Mouse (Mus musculus): ENCODE data around the gene H2al1k. TPM values are rescaled to one million over a fixed set of nuclear protein-coding genes. Genes with fewer than 3 reads are reported as not detected.
"Not testable (repeated sequence)": the region's sequence is repeated elsewhere in the genome, so short reads cannot be mapped to it uniquely, and the experiment has no call there.

H2al1k gene
- not detected in 2 replicates for polyA plus RNA-seq (2014; fragmentation: Nextera tagmentation; extraction: Ambion mirVana)

DNA sequence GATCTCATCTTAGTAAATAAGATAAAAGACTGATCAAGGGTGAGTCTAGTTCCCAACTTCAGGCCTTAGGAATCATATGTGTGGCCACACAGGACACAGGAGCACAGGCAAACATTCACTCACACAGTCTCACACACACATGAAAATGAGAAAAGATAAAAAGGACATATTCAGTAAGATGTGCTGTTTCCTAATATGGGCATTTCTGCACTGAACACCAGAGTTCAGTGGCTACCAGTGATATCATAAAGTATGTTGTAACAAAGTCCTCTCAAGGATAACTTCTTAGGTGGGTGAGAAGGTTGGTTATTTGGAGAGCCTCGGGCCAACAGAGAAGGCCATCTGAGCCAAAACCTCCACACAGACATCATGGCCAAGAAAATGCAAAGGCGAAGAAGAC, at the start of gene H2al1k:
Gene H2al1k (plus strand): TSS at position 301 of the 400 bp plus-strand sequence.
- not testable (repeated sequence) for H3K4me2 ChIP-seq (ENCODE audit: low read depth); H3K4me1 ChIP-seq (ENCODE audit: control insufficient read depth, insufficient read depth, low read length); H3K9me3 ChIP-seq (ENCODE audit: control insufficient read depth, low read length); H3K27me3 ChIP-seq (ENCODE audit: control insufficient read depth, insufficient read depth, low read length); H3K4me3 ChIP-seq (ENCODE audit: low read depth, low read length); H3K36me3 ChIP-seq (ENCODE audit: control insufficient read depth, insufficient read depth, low read length); DNase-seq (ENCODE audit: low spot score); H3K27ac ChIP-seq (ENCODE audit: low read depth, low read length); H3K9ac ChIP-seq (ENCODE audit: low read length); ATAC-seq (ENCODE audit: insufficient read depth, low FRiP score, low TSS enrichment)
- WGBS, result no CpG with 5 or more reads among the region's 2 CpGs

DNA sequence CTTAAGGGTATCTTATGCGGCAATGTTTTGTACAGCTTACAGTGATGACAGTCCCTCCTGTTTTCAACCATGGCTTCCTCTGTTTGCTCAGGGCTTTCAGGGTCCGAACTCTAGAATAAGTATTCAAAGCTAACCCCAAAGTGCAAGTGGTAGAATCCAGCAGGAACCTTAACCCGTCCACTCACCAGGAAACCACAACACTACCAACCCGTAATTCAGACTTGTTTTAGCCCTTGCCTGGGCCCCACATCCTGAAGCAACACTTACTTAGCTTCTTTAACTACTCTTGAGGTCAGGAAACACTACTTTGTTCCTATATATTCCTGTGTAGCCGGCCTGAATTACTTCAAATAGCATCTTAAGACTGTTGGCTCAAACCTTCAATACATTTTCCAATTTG, 47.6 kb upstream of the H2al1k start:
- WGBS, result 88% methylated on average over 5 of the region's 5 CpGs

DNA sequence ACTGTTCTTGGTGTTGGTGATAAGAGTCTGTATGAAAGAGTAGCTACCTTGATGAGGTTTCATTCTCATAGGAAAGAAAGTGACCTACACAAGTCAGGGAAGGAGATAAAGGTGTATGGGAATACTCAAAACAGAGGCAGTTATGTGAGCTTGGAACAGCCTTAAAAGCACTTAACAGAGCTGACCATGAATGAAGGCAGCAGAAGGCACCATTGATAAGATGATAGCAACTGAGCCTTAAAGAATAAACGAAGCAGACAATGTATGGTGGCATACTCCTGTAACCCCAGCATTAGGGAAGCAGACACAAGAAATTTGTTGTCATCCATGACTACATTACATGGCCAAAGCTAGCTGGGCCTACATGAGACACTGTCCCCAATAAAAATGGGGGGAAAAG, 47.0 kb upstream of the H2al1k start:
- no peak for ATAC-seq (ENCODE audit: insufficient read depth, low FRiP score, low TSS enrichment)
- Histone ChIP-seq H3K9ac (ENCODE audit: low read length) (no peak overlapping the region), H3K36me3 (ENCODE audit: control insufficient read depth, insufficient read depth, low read length) (no peaks in the 10 kb centered on the region), H3K9me3 (ENCODE audit: control insufficient read depth, low read length) (no peaks in the 10 kb centered on the region), H3K4me3 (ENCODE audit: low read depth, low read length) (no peak overlapping the region), H3K27ac (ENCODE audit: low read depth, low read length) (no peak overlapping the region), H3K4me1 (ENCODE audit: control insufficient read depth, insufficient read depth, low read length) (no peaks in the 10 kb centered on the region), H3K4me2 (ENCODE audit: low read depth) (no peak overlapping the region), H3K27me3 (ENCODE audit: control insufficient read depth, insufficient read depth, low read length) (no peaks in the 10 kb centered on the region)
- WGBS, result 71% methylated on average over 1 of the region's 1 CpGs
- no peak for DNase-seq (ENCODE audit: low spot score)

More for the DNA sequence above, 47.6 kb upstream of the H2al1k start:
- Histone ChIP-seq H3K27ac (ENCODE audit: low read depth, low read length) (no peak overlapping the region), H3K9me3 (ENCODE audit: control insufficient read depth, low read length) (no peaks in the 10 kb centered on the region), H3K4me2 (ENCODE audit: low read depth) (no peak overlapping the region), H3K4me1 (ENCODE audit: control insufficient read depth, insufficient read depth, low read length) (no peaks in the 10 kb centered on the region), H3K27me3 (ENCODE audit: control insufficient read depth, insufficient read depth, low read length) (no peaks in the 10 kb centered on the region), H3K9ac (ENCODE audit: low read length) (no peak overlapping the region), H3K4me3 (ENCODE audit: low read depth, low read length) (no peak overlapping the region), H3K36me3 (ENCODE audit: control insufficient read depth, insufficient read depth, low read length) (no peaks in the 10 kb centered on the region)
- ATAC-seq (ENCODE audit: insufficient read depth, low FRiP score, low TSS enrichment) (no peak), DNase-seq (ENCODE audit: low spot score) (no peak)

DNA sequence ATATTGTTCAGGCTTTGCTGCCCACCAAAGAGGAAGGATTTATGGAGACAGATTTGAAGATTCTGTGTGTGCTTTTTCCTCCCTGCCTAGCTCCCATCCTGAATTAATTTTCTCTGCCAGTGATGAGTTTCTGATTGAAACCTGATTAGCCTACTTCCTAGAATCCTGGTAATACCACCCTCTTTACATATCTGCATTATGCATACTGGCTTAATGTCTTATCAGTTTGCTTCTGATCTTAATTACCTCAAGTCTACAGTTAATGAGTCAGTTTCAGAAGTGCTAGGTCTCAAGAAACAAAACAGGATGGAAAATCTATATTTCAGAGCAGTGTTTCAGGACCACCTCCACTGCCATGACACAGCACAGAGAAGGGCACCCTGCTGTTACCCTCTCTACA, 34.0 kb upstream of the H2al1k start:
- not testable (repeated sequence) for H3K36me3 ChIP-seq (ENCODE audit: control insufficient read depth, insufficient read depth, low read length); H3K27me3 ChIP-seq (ENCODE audit: control insufficient read depth, insufficient read depth, low read length); ATAC-seq (ENCODE audit: insufficient read depth, low FRiP score, low TSS enrichment); H3K9ac ChIP-seq (ENCODE audit: low read length); H3K9me3 ChIP-seq (ENCODE audit: control insufficient read depth, low read length); H3K27ac ChIP-seq (ENCODE audit: low read depth, low read length); H3K4me2 ChIP-seq (ENCODE audit: low read depth); H3K4me3 ChIP-seq (ENCODE audit: low read depth, low read length); DNase-seq (ENCODE audit: low spot score); H3K4me1 ChIP-seq (ENCODE audit: control insufficient read depth, insufficient read depth, low read length)

DNA sequence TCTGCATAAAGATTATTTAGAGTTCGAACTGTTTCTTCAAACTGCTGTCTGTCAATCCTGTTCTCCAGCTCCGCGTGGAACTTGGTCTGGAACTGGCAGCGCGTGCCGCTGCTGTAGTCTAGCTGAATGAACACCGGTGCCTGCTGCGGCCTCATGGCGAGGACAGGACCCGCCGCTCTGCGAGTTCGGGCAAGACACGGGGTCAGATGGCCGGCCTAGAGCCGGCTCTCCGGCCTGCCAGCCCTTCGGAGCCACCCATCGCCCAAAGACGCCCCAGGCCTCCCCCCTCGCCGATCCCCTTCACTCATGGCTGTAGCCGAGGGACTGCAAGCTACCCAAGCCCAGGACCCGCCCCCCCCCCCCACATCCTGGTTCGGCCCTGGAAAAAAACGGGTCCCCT, 22.5 kb upstream of the H2al1k start:
- H3K4me3 ChIP-seq (ENCODE audit: low read depth, low read length); H3K4me1 ChIP-seq (ENCODE audit: control insufficient read depth, insufficient read depth, low read length); H3K36me3 ChIP-seq (ENCODE audit: control insufficient read depth, insufficient read depth, low read length); H3K27me3 ChIP-seq (ENCODE audit: control insufficient read depth, insufficient read depth, low read length); ATAC-seq (ENCODE audit: insufficient read depth, low FRiP score, low TSS enrichment); H3K27ac ChIP-seq (ENCODE audit: low read depth, low read length); H3K9ac ChIP-seq (ENCODE audit: low read length); H3K9me3 ChIP-seq (ENCODE audit: control insufficient read depth, low read length); H3K4me2 ChIP-seq (ENCODE audit: low read depth); DNase-seq (ENCODE audit: low spot score): not testable (repeated sequence)
- 84% methylated on average over 24 of the region's 26 CpGs for WGBS

DNA sequence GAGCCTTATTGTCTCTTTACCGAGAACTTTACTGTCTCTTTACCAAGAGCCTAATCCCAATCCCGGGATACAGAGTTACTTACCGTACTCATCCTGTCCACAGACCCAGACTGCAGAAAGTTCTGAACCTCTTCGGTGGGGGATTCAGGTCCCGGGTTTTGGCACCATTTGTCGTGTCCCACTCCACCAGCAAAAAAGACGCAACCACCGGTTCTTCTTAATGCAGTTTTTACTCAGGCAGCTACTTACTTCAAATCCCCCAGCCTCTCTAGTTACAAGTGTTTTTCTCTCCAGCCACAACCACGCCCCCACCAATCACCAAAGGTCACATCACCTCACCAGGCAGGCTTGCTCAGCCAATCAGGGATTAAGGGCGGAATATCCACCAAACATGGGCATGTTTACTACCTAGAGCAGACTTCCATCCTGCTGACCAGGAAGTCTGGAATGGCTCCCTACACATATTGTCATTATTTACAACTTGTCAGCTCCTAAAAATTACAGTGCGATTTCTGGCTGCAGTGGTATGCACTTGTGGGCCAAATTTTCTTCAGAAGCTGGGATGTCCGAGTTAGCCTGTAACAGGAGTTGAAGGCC, 18.0 kb upstream of the H2al1k start:
- ATAC-seq (ENCODE audit: insufficient read depth, low FRiP score, low TSS enrichment); H3K27me3 ChIP-seq (ENCODE audit: control insufficient read depth, insufficient read depth, low read length); H3K9ac ChIP-seq (ENCODE audit: low read length); H3K4me2 ChIP-seq (ENCODE audit: low read depth); H3K4me3 ChIP-seq (ENCODE audit: low read depth, low read length); H3K9me3 ChIP-seq (ENCODE audit: control insufficient read depth, low read length); DNase-seq (ENCODE audit: low spot score); H3K27ac ChIP-seq (ENCODE audit: low read depth, low read length); H3K4me1 ChIP-seq (ENCODE audit: control insufficient read depth, insufficient read depth, low read length); H3K36me3 ChIP-seq (ENCODE audit: control insufficient read depth, insufficient read depth, low read length): not testable (repeated sequence)
- WGBS, result 90% methylated on average over 12 of the region's 12 CpGs

DNA sequence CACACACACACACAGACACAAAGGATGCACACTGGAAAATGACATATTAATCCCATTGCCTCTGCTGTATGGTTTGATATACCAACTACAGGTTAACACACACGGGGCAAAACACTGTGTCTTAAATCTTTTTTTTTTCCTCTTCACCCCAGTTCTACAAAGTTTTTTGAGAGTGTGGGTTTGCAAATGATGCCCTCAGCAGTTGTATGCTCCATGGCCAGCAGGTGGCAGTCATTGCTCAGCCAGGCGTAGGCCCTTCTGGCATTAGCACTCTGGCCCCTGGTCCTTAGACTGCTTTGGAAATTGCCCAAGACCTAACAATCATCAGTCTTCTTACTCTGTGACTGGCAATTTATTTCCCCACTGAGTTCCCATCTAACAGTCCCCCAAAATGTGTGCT, 17.4 kb upstream of the H2al1k start:
- H3K9ac ChIP-seq (ENCODE audit: low read length); H3K4me1 ChIP-seq (ENCODE audit: control insufficient read depth, insufficient read depth, low read length); H3K4me3 ChIP-seq (ENCODE audit: low read depth, low read length); H3K27ac ChIP-seq (ENCODE audit: low read depth, low read length); DNase-seq (ENCODE audit: low spot score); H3K27me3 ChIP-seq (ENCODE audit: control insufficient read depth, insufficient read depth, low read length); H3K36me3 ChIP-seq (ENCODE audit: control insufficient read depth, insufficient read depth, low read length); H3K4me2 ChIP-seq (ENCODE audit: low read depth); ATAC-seq (ENCODE audit: insufficient read depth, low FRiP score, low TSS enrichment); H3K9me3 ChIP-seq (ENCODE audit: control insufficient read depth, low read length): not testable (repeated sequence)
- 48% methylated on average over 2 of the region's 2 CpGs for WGBS

DNA sequence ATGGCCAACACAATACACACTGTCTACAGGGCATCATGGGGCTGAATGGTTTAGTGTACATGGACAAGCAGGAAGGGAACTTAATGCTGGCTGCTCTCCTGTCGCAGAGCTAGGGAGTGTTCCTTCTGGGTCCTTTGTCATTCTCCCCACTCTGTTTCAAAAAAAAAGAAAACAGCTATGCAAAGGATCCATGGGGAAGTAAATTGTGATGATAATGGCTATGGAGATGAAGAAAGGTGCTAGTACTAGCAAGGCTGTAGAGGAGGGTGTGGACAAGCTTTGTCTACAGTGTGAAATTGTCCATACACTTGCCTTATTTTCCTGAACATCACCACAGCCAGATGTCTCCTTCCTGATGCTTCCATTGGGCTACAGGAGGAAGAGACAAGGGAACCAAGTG, 15.4 kb upstream of the H2al1k start:
- H3K4me2 ChIP-seq (ENCODE audit: low read depth); H3K4me1 ChIP-seq (ENCODE audit: control insufficient read depth, insufficient read depth, low read length); H3K4me3 ChIP-seq (ENCODE audit: low read depth, low read length); H3K27me3 ChIP-seq (ENCODE audit: control insufficient read depth, insufficient read depth, low read length); ATAC-seq (ENCODE audit: insufficient read depth, low FRiP score, low TSS enrichment); DNase-seq (ENCODE audit: low spot score); H3K36me3 ChIP-seq (ENCODE audit: control insufficient read depth, insufficient read depth, low read length); H3K9me3 ChIP-seq (ENCODE audit: control insufficient read depth, low read length); H3K27ac ChIP-seq (ENCODE audit: low read depth, low read length); H3K9ac ChIP-seq (ENCODE audit: low read length): not testable (repeated sequence)
- WGBS, result 71% methylated on average over 1 of the region's 1 CpGs

DNA sequence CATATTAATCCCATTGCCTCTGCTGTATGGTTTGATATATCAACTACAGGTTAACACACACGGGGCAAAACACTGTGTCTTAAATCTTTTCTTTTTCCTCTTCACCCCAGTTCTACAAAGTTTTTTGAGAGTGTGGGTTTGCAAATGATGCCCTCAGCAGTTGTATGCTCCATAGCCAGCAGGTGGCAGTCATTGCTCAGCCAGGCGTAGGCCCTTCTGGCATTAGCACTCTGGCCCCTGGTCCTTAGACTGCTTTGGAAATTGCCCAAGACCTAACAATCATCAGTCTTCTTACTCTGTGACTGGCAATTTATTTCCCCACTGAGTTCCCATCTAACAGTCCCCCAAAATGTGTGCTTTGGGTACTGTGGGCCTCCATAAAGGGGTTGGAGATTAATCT, 23.6 kb downstream of the H2al1k start:
- DNase-seq (ENCODE audit: low spot score), result peak; percentile 13
- not testable (repeated sequence) for H3K4me1 ChIP-seq (ENCODE audit: control insufficient read depth, insufficient read depth, low read length); H3K27me3 ChIP-seq (ENCODE audit: control insufficient read depth, insufficient read depth, low read length); H3K4me2 ChIP-seq (ENCODE audit: low read depth); ATAC-seq (ENCODE audit: insufficient read depth, low FRiP score, low TSS enrichment); H3K4me3 ChIP-seq (ENCODE audit: low read depth, low read length); H3K36me3 ChIP-seq (ENCODE audit: control insufficient read depth, insufficient read depth, low read length); H3K9ac ChIP-seq (ENCODE audit: low read length); H3K27ac ChIP-seq (ENCODE audit: low read depth, low read length); H3K9me3 ChIP-seq (ENCODE audit: control insufficient read depth, low read length)
- 40% methylated on average over 2 of the region's 2 CpGs for WGBS
